Mouse (Mus musculus) adrenal gland, postnatal 10 days (tissue): Measurements from ENCODE around the gene Cacna1d. TPM values are rescaled to one million over a fixed set of nuclear protein-coding genes. Genes with fewer than 3 reads are reported as not detected.

Experiments used
- DNase-seq: peaks from one replicate; pipeline ENCODE4 v3.0.0; 2021; ENCODE audit warnings: mixed read lengths
- long read RNA-seq, 2 experiments: library from polyadenylated mRNA; stranded (forward); transcript quantifications; one replicate each; pipeline ENCODE4 v2.0.0; 2021
- total RNA-seq, 2 experiments: library from RNA; stranded (reverse); gene quantifications; 2 replicates each; pipeline ENCODE4 v1.2.3; 2021

Cacna1d gene
- 10 to 100 TPM; 11.5 to 17.3 TPM for total RNA-seq
- long read RNA-seq, experiment 1, partial matches to known transcripts = 4 of 6 reads
- long read RNA-seq, experiment 1, other reads (novel, unspliced or antisense) = 2 of 6 reads
- long read RNA-seq, experiment 2, partial matches to known transcripts = 0 of 1 reads
- long read RNA-seq, experiment 2, other reads (novel, unspliced or antisense) = 1 of 1 reads

GRCm38 (mm10) chr14:30491342-30491741, at the start of gene Cacna1d:
Gene Cacna1d, minus strand, starts transcription at chr14:30491455.
- no peak for DNase-seq

GRCm38 (mm10) chr14:30533780-30534450, 42.7 kb upstream of the Cacna1d start:
- DNase-seq = peak; percentile 67

- peak; percentile 50 for DNase-seq
Observed at GRCm38 (mm10) chr14:30531896-30532295, 40.6 kb upstream of the Cacna1d start.

- DNase-seq = no peak
Observed at GRCm38 (mm10) chr14:30531431-30531830, 40.2 kb upstream of the Cacna1d start.

- DNase-seq = no peak
Observed at GRCm38 (mm10) chr14:30530726-30531269, 39.5 kb upstream of the Cacna1d start.

GRCm38 (mm10) chr14:30529454-30529853, 38.2 kb upstream of the Cacna1d start:
- no peak for DNase-seq

- DNase-seq = no peak
Observed at GRCm38 (mm10) chr14:30528961-30529360, 37.7 kb upstream of the Cacna1d start.

- DNase-seq = no peak
Observed at GRCm38 (mm10) chr14:30528392-30528791, 37.1 kb upstream of the Cacna1d start.

GRCm38 (mm10) chr14:30523356-30523755, 32.1 kb upstream of the Cacna1d start:
- DNase-seq = no peak

GRCm38 (mm10) chr14:30519323-30519722, 28.1 kb upstream of the Cacna1d start:
- no peak for DNase-seq

- DNase-seq = no peak
Observed at GRCm38 (mm10) chr14:30515931-30516723, 24.9 kb upstream of the Cacna1d start.

GRCm38 (mm10) chr14:30512896-30513295, 21.6 kb upstream of the Cacna1d start:
- DNase-seq = no peak

GRCm38 (mm10) chr14:30510214-30510763, 19.0 kb upstream of the Cacna1d start:
- DNase-seq = no peak

GRCm38 (mm10) chr14:30504990-30505389, 13.7 kb upstream of the Cacna1d start:
- DNase-seq = no peak

GRCm38 (mm10) chr14:30498202-30498601, 6.9 kb upstream of the Cacna1d start:
- DNase-seq = no peak

GRCm38 (mm10) chr14:30494998-30495397, 3.7 kb upstream of the Cacna1d start:
- DNase-seq = no peak

- DNase-seq = no peak
Observed at GRCm38 (mm10) chr14:30493276-30493675, 2.0 kb upstream of the Cacna1d start.

GRCm38 (mm10) chr14:30479361-30479948, 11.8 kb downstream of the Cacna1d start, which contains the start of gene Dcp1a:
Gene Dcp1a, plus strand, starts transcription at chr14:30479535.
- peak; percentile 96 for DNase-seq

GRCm38 (mm10) chr14:30474416-30474815, 16.8 kb downstream of the Cacna1d start:
- DNase-seq = no peak

GRCm38 (mm10) chr14:30473605-30474004, 17.6 kb downstream of the Cacna1d start:
- no peak for DNase-seq

GRCm38 (mm10) chr14:30463312-30463711, 27.9 kb downstream of the Cacna1d start:
- DNase-seq = no peak

- peak; percentile 85 for DNase-seq
Observed at GRCm38 (mm10) chr14:30459891-30460523, 31.2 kb downstream of the Cacna1d start.
